Mouse (Mus musculus) stomach, adult 2 months (tissue): ENCODE results near the gene P3h3. TPM values are rescaled to one million over a fixed set of nuclear protein-coding genes. Genes with fewer than 3 reads are reported as not detected.

Experiments
- polyA plus RNA-seq: library from polyadenylated mRNA; depleted of rRNA; stranded (reverse); fragments of >200 nt; gene quantifications from 2 replicates; pipeline ENCODE4 v1.2.3, GENCODE M21; 2012; rRNA removed

Gene P3h3
- polyA plus RNA-seq, result 12.1 and 14.8 TPM in 2 replicates

DNA sequence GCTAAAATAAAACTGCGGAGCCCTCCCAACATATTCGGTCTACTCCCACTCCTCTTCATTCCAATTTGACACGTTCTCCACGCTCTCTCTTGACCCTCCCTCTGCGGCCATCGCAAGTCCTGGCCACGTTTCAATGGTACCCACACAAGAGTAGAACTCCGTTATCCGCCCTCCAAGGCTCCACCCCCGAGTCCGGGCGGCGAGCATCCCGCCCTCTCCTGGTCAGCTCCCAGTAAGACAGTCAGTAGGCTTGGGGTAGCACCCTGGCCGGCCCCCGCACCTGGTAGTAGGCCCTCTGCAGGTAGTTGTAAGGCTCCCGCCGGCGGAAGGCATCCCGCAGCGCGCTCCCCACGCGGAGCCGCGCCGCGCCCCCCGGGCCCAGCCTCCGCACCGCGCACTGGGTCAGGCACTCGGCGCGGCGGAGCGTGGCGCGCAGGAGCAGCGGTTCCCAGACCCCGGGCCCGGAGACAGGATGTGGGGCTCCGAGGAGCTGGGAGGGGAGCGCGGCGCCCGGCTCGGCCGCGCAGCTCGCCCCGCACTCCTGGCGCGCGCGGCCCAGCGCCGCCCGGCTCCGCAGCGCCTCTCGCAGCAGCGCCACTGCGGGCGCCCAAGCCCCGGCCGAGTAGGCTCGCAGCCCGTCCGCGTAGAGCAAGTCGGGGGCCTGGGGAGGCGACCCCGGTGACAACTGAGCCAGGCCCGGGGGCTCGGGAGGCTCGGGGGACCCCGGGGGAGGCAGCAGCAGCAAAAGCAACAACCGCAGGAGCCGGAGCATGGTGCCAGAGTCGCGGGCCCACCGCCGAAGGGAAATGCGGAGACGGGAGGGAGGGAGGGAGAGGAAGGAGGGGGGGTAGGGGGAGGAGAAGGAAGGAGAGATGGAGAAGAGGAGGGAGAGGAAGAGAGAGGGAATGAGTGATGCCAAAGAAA is at the start of gene P3h3:
TSS of gene P3h3 (minus strand) at position 837 of the 924 bp plus-strand sequence.

DNA sequence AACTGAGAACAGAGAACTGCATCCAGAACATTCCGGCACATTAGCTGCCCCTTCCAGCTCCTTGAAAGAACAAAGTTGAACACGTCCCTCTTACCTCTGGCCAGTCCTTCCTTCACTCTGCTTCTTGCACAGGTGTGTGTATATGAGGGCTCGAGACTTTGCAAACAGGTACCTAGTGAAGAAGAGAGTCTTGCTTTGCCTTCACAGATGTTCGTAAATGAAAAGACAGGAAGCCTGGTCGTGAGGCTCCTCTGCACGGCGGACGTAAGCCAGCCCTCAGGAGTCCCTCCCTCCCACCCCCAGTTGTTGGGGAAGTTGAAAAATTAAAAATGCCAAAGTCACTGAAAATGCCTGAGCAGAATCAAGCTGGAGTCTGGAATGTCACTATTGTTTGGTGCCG is 30.4 kb upstream of the P3h3 start, which contains the start of gene Cd4:
TSS of gene Cd4 (minus strand) at position 236 of the 400 bp plus-strand sequence.

DNA sequence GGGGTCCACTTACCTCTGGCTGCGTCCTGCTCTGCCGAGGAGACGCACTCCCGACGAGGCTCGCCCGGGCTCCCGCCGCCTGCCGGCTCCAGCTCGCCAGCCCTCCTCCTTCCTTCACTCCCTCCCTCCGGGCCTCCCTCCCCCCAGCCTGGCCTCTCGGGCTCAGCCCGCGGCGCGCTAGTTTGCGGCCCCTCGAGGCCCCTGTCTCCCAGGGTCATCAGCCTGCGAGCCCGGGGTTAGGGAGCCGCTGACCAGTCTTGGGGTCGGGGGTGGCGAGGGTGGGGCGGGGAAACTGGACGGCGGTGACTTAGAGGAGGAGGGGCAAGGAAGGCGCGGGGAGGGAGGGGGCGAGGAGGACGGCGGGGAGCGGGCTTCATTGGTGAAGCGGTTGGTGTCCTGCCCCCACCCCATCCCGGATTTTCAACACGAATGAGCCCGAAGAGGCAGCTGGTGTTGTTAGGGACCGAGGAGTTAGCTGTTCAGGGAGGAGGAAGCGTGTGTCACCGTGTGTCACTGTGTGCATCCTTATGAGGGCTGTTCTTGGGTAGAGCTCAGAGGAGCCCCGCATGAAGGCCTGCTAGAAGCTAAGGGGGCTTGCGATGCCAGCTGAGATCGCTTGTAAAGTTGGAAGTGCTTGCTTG is 6.2 kb upstream of the P3h3 start, which contains the start of gene Gpr162:
TSS of gene Gpr162 (minus strand) at position 326 of the 641 bp plus-strand sequence.

DNA sequence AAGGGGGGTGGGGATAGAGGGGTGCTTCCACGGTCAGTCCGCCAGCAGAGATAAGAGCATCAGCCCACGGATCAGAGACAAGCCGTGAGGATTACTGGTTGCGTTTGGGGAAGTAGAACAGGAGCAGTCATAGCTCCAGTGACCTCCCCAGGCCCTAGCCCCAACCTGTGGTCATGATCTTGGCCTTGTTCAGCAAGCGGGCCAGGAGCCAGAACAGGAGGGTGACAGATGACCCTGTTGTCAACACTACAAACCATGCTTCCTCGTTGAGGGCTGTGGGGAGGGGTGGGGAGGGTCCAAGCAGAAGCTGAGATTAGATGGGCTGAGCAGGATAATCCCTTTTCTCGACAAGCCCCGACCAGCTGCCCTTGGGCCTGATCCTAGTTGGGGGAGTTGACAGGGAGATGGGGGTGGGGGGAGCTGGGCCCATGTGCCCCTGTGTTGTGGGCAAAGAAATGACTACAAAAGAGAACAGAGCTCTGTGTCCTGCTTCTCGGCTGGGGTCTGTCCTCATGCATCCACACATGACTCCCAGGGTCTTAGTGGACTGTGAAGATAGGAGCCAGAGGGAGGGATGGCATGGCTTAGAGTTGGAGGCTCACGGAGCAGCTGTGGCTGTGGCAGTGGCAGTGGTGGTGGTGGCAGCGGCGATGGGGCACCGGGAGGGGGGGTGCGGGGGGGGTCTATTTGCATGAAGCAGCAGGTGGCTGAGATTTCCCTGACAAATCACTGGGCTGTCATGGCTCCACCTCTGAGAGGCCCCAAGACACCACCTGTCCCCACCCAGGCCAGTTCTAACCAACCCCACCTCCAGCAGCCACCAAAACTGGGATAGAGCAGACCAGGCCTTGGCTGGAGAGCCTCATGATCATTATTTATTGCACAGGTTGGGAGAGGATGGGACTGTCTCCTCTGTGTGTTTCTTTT is 17.0 kb downstream of the P3h3 start, which contains the start of gene Gnb3:
TSS of gene Gnb3 (minus strand) at position 35 of the 927 bp plus-strand sequence.

DNA sequence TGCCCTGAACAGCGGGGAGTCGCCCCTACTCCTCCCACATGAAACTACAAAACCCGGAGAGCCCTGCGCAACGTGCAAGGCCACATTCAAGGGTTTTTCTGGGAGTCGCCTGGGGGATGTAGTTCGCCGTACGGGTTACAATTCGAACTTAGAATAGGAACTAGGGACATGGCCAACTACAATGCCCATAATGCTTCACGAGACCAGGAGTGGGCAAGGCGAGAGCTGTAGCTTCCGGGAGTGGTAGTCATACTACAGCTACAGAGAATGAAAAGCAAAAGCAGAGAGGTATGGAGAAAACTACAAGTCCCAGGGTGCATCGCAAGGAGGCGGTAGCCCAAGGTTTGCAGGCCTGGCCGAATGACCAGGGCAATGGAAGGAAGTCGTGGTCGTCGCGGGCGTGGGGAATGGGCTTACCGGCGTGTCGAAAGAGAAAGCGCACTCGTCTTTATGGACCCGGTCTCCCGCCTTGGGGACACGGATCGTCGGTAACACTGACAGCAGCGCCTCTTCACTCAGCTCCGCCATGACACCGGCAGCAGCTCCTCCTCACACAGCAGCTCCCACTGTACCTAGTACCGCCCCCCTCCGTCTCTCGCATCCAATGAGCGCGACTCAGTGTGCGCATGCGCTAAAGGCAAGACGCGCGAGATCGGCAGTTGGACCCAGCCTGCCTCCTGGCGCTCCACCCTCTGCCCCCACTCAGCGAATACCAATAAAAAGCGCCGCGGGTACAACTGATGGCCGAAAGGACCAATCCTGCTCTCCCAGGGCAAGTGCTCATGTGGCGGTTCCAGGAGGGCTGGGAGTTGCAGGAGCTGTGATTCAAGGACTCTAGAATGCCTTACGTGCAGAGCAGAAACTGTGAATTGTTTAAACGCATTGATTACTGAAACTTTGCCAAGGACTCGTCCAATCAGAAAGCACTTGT is 28.4 kb downstream of the P3h3 start, which contains the start of the genes Usp5 and Cdca3:
TSS of gene Usp5 (minus strand) at position 617 of the 931 bp plus-strand sequence.
TSS of gene Cdca3 (plus strand) at position 680 of the 931 bp plus-strand sequence.

DNA sequence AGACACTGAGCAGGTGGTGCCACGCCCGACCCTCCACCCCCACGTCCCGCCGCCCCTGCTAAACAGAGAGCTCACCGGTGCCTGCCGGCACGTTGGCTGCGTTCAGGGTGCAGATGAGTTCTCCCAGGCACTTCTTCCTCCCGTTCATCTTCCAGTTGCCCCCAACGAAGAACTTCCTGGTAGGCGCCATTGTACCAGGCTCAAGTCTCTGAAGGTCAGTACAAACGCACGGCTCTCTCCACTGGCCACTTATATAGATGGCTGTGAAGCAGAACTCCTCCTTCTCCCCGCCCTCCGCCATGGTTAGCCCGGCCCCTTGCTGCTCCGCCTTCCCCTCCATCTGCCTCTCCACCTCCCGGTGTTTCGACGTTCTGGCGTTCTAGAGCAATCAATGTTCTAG is 43.6 kb downstream of the P3h3 start, which contains the start of gene Tpi1:
TSS of gene Tpi1 (minus strand) at position 364 of the 400 bp plus-strand sequence.

DNA sequence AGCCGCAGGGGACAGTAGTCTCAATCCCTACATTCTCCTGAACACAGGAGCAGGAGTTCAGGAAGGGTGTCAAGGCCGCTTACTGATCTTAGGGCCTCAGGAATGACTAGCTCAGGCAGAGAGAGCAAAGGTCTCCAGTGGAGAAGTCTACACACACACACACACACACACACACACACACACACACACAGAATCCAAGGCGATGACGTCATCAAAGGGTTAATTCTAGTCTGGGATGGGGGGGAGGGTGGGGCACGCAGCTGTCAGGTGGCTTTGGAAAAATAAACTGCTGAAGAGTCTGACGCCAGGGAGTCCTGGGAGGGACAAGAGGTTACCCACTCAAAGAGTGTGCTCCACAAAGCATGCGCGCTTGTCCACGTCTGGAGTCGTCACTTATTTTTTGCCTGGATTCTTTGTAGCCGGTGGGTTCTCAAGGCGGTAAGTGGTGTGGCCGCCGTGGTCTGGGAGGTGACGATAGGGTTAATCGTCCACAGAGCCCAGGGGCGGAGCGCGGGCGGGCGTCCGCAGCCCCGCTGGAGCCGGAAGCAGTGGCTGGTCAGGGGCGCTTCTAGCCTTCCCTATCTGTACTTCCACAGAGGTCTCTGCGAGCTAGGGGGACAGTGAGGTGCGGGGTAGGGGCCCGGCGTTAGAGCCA is 49.1 kb downstream of the P3h3 start, which contains the start of gene Spsb2:
TSS of gene Spsb2 (plus strand) at position 304 of the 655 bp plus-strand sequence.

Other genes starting within 250 kb of the P3h3 start
- gene C1s2, start 221.7 kb downstream of the P3h3 start, polyA plus RNA-seq, result not detected in 2 replicates
- 46.7 and 49.3 TPM in 2 replicates for gene Lpcat3, start 194.7 kb downstream of the P3h3 start, polyA plus RNA-seq
- 9.4 and 10.8 TPM in 2 replicates for gene Emg1, start 145.6 kb downstream of the P3h3 start, polyA plus RNA-seq
- gene Phb2, start 145.4 kb downstream of the P3h3 start, polyA plus RNA-seq, result 83.4 and 111 TPM in 2 replicates
- 9.1 and 9.5 TPM in 2 replicates for gene Ptpn6, start 119.0 kb downstream of the P3h3 start, polyA plus RNA-seq
- gene Grcc10, start 116.4 kb downstream of the P3h3 start, polyA plus RNA-seq, result 80.8 and 106 TPM in 2 replicates
- not detected in 2 replicates for gene Gm45234, start 101.7 kb downstream of the P3h3 start, polyA plus RNA-seq
- gene Atn1, start 101.2 kb downstream of the P3h3 start, polyA plus RNA-seq, result 38.7 and 38.9 TPM in 2 replicates
- 4.7 and 5.5 TPM in 2 replicates for gene Eno2, start 88.1 kb downstream of the P3h3 start, polyA plus RNA-seq
- gene Lrrc23, start 78.0 kb downstream of the P3h3 start, polyA plus RNA-seq, result 0.13 and 0.26 TPM in 2 replicates
- 14.1 and 16.2 TPM in 2 replicates for gene Spsb2, start 49.1 kb downstream of the P3h3 start, polyA plus RNA-seq
- gene Tpi1, start 43.5 kb downstream of the P3h3 start, polyA plus RNA-seq, result 179 and 210 TPM in 2 replicates
- 36.1 and 46.9 TPM in 2 replicates for gene Usp5, start 28.3 kb downstream of the P3h3 start, polyA plus RNA-seq
- gene Cdca3, start 28.2 kb downstream of the P3h3 start, polyA plus RNA-seq, result 19.8 and 24.0 TPM in 2 replicates
- gene Gnb3, start 17.5 kb downstream of the P3h3 start, polyA plus RNA-seq, result 0.10 and 0.24 TPM in 2 replicates
- 0.77 and 0.80 TPM in 2 replicates for gene Gpr162, start 6.2 kb upstream of the P3h3 start, polyA plus RNA-seq
- 0.58 and 0.83 TPM in 2 replicates for gene Cd4, start 30.5 kb upstream of the P3h3 start, polyA plus RNA-seq
- 0.84 and 2.3 TPM in 2 replicates for gene Lag3, start 54.0 kb upstream of the P3h3 start, polyA plus RNA-seq
- 1,316 and 1,529 TPM in 2 replicates for gene Ptms, start 62.4 kb upstream of the P3h3 start, polyA plus RNA-seq
- 194 and 239 TPM in 2 replicates for gene Mlf2, start 73.6 kb upstream of the P3h3 start, polyA plus RNA-seq
- gene Cops7a, start 107.8 kb upstream of the P3h3 start, polyA plus RNA-seq, result 101 and 118 TPM in 2 replicates
- gene Pianp, start 138.9 kb upstream of the P3h3 start, polyA plus RNA-seq, result 7.0 and 7.5 TPM in 2 replicates
- gene Zfp384, start 151.4 kb upstream of the P3h3 start, polyA plus RNA-seq, result 24.5 and 29.6 TPM in 2 replicates
- 13.9 and 17.2 TPM in 2 replicates for gene Ing4, start 182.0 kb upstream of the P3h3 start, polyA plus RNA-seq
- 8.2 and 12.1 TPM in 2 replicates for gene Acrbp, start 191.9 kb upstream of the P3h3 start, polyA plus RNA-seq
- 27.0 and 30.5 TPM in 2 replicates for gene Lpar5, start 210.2 kb upstream of the P3h3 start, polyA plus RNA-seq
- 17.1 and 18.8 TPM in 2 replicates for gene Chd4, start 238.2 kb upstream of the P3h3 start, polyA plus RNA-seq